Mouse (Mus musculus): ENCODE data around the gene H2-Q4. TPM values are rescaled to one million over a fixed set of nuclear protein-coding genes. Genes with fewer than 3 reads are reported as not detected.
"Not testable (repeated sequence)": the region's sequence is repeated elsewhere in the genome, so short reads cannot be mapped to it uniquely, and the experiment has no call there.

H2-Q4 gene
- 2.1 and 2.5 TPM in 2 replicates for polyA plus RNA-seq (2015; fragmentation: Nextera tagmentation; extraction: Ambion mirVana)

- Histone ChIP-seq H3K9me3 (replicated peaks; ENCODE audit: control insufficient read depth, low read length) (no peaks in the 10 kb centered on the region; the same call in 1 of the 2 replicates), H3K27me3 (ENCODE audit: control insufficient read depth, insufficient read depth, low read depth, low read length) (peaks cover 12% of the 10 kb centered on the region), H3K4me1 (ENCODE audit: control insufficient read depth, low read depth, low read length) (peaks cover 2% of the 10 kb centered on the region; the same call in 1 of the 2 replicates), H3K4me2 (ENCODE audit: low read depth, low read length) (peak within 1 kb of the TSS; percentile 75), H3K27ac (ENCODE audit: low read length) (no peak within 1 kb of the TSS), H3K36me3 (ENCODE audit: control insufficient read depth, insufficient read depth) (no peaks in the 10 kb centered on the region), H3K4me3 (ENCODE audit: low read depth, low read length) (peak within 1 kb of the TSS; percentile 66), H3K9ac (ENCODE audit: low read depth, low read length) (peak within 1 kb of the TSS; percentile 62)
- under 1% methylated on average over 15 of the region's 16 CpGs for WGBS (ENCODE audit: insufficient replicate concordance)
- ATAC-seq (ENCODE audit: low read depth) = peak; percentile 94
These were observed at the start of gene H2-Q4 for GRCm38 (mm10) chr17:35379369-35379728. Gene H2-Q4, plus strand, starts transcription at chr17:35379617.

- not testable (repeated sequence) for H3K4me2 ChIP-seq (ENCODE audit: low read depth, low read length); H3K4me3 ChIP-seq (ENCODE audit: low read depth, low read length); H3K9me3 ChIP-seq (replicated peaks; ENCODE audit: control insufficient read depth, low read length); ATAC-seq (ENCODE audit: low read depth); H3K9ac ChIP-seq (ENCODE audit: low read depth, low read length); H3K27me3 ChIP-seq (ENCODE audit: control insufficient read depth, insufficient read depth, low read depth, low read length); H3K4me1 ChIP-seq (ENCODE audit: control insufficient read depth, low read depth, low read length); H3K27ac ChIP-seq (ENCODE audit: low read length); H3K36me3 ChIP-seq (ENCODE audit: control insufficient read depth, insufficient read depth)
- WGBS (ENCODE audit: insufficient replicate concordance) = 24% methylated on average over 3 of the region's 3 CpGs
These were observed 49.7 kb upstream of the H2-Q4 start for GRCm38 (mm10) chr17:35329714-35330113.

- H3K4me3 ChIP-seq (ENCODE audit: low read depth, low read length); H3K36me3 ChIP-seq (ENCODE audit: control insufficient read depth, insufficient read depth); H3K27ac ChIP-seq (ENCODE audit: low read length); H3K4me1 ChIP-seq (ENCODE audit: control insufficient read depth, low read depth, low read length); H3K27me3 ChIP-seq (ENCODE audit: control insufficient read depth, insufficient read depth, low read depth, low read length); H3K9ac ChIP-seq (ENCODE audit: low read depth, low read length); ATAC-seq (ENCODE audit: low read depth); H3K4me2 ChIP-seq (ENCODE audit: low read depth, low read length); H3K9me3 ChIP-seq (replicated peaks; ENCODE audit: control insufficient read depth, low read length): not testable (repeated sequence)
- WGBS (ENCODE audit: insufficient replicate concordance) = 32% methylated on average over 6 of the region's 6 CpGs
These were observed 47.9 kb upstream of the H2-Q4 start for GRCm38 (mm10) chr17:35331546-35331945.

- no peaks in the 10 kb centered on the region for H3K9me3 ChIP-seq (replicated peaks; ENCODE audit: control insufficient read depth, low read length)
- H3K36me3 ChIP-seq (ENCODE audit: control insufficient read depth, insufficient read depth) = no peaks in the 10 kb centered on the region
- no peak within 1 kb of the TSS for H3K9ac ChIP-seq (ENCODE audit: low read depth, low read length)
- H3K4me2 ChIP-seq (ENCODE audit: low read depth, low read length) = peak within 1 kb of the TSS; percentile 57
- no peaks in the 10 kb centered on the region; the same call in 1 of the 2 replicates for H3K4me1 ChIP-seq (ENCODE audit: control insufficient read depth, low read depth, low read length)
- H3K27me3 ChIP-seq (ENCODE audit: control insufficient read depth, insufficient read depth, low read depth, low read length) = peaks cover 27% of the 10 kb centered on the region
- no peak for ATAC-seq (ENCODE audit: low read depth)
- peak within 1 kb of the TSS; percentile 53 for H3K4me3 ChIP-seq (ENCODE audit: low read depth, low read length)
- 1% methylated on average over 40 of the region's 40 CpGs for WGBS (ENCODE audit: insufficient replicate concordance)
- H3K27ac ChIP-seq (ENCODE audit: low read length) = no peak within 1 kb of the TSS
These were observed 37.2 kb upstream of the H2-Q4 start, which contains the start of gene H2-Q2 for GRCm38 (mm10) chr17:35342071-35342671. Gene H2-Q2, plus strand, starts transcription at chr17:35342242.

GRCm38 (mm10) chr17:35342711-35343476 lies 36.5 kb upstream of the H2-Q4 start:
- Histone ChIP-seq H3K27me3 (ENCODE audit: control insufficient read depth, insufficient read depth, low read depth, low read length) (peaks cover 27% of the 10 kb centered on the region), H3K36me3 (ENCODE audit: control insufficient read depth, insufficient read depth) (no peaks in the 10 kb centered on the region), H3K27ac (ENCODE audit: low read length) (no peak overlapping the region), H3K9me3 (replicated peaks; ENCODE audit: control insufficient read depth, low read length) (no peaks in the 10 kb centered on the region), H3K4me1 (ENCODE audit: control insufficient read depth, low read depth, low read length) (no peaks in the 10 kb centered on the region; the same call in 1 of the 2 replicates), H3K4me3 (ENCODE audit: low read depth, low read length) (peak overlapping the region; percentile 53), H3K9ac (ENCODE audit: low read depth, low read length) (no peak overlapping the region), H3K4me2 (ENCODE audit: low read depth, low read length) (peak overlapping the region; percentile 57)
- WGBS (ENCODE audit: insufficient replicate concordance) = 2% methylated on average over 46 of the region's 46 CpGs
- ATAC-seq (ENCODE audit: low read depth) = peak; percentile 63

GRCm38 (mm10) chr17:35347659-35348058 lies 31.8 kb upstream of the H2-Q4 start:
- H3K4me1 ChIP-seq (ENCODE audit: control insufficient read depth, low read depth, low read length); H3K9ac ChIP-seq (ENCODE audit: low read depth, low read length); H3K36me3 ChIP-seq (ENCODE audit: control insufficient read depth, insufficient read depth); H3K27ac ChIP-seq (ENCODE audit: low read length); ATAC-seq (ENCODE audit: low read depth); H3K9me3 ChIP-seq (replicated peaks; ENCODE audit: control insufficient read depth, low read length); H3K4me2 ChIP-seq (ENCODE audit: low read depth, low read length); H3K4me3 ChIP-seq (ENCODE audit: low read depth, low read length); H3K27me3 ChIP-seq (ENCODE audit: control insufficient read depth, insufficient read depth, low read depth, low read length): not testable (repeated sequence)

GRCm38 (mm10) chr17:35353275-35353674 lies 26.1 kb upstream of the H2-Q4 start:
- WGBS (ENCODE audit: insufficient replicate concordance) = 26% methylated on average over 6 of the region's 6 CpGs
- not testable (repeated sequence) for H3K27me3 ChIP-seq (ENCODE audit: control insufficient read depth, insufficient read depth, low read depth, low read length); H3K9ac ChIP-seq (ENCODE audit: low read depth, low read length); H3K4me3 ChIP-seq (ENCODE audit: low read depth, low read length); H3K27ac ChIP-seq (ENCODE audit: low read length); H3K4me1 ChIP-seq (ENCODE audit: control insufficient read depth, low read depth, low read length); ATAC-seq (ENCODE audit: low read depth); H3K36me3 ChIP-seq (ENCODE audit: control insufficient read depth, insufficient read depth); H3K9me3 ChIP-seq (replicated peaks; ENCODE audit: control insufficient read depth, low read length); H3K4me2 ChIP-seq (ENCODE audit: low read depth, low read length)

- no peak for ATAC-seq (ENCODE audit: low read depth)
- H3K4me1 ChIP-seq (ENCODE audit: control insufficient read depth, low read depth, low read length) = no peaks in the 10 kb centered on the region
- H3K27me3 ChIP-seq (ENCODE audit: control insufficient read depth, insufficient read depth, low read depth, low read length) = peaks cover 4% of the 10 kb centered on the region
- WGBS (ENCODE audit: insufficient replicate concordance) = 52% methylated on average over 2 of the region's 2 CpGs
- no peak overlapping the region for H3K4me2 ChIP-seq (ENCODE audit: low read depth, low read length)
- no peaks in the 10 kb centered on the region for H3K36me3 ChIP-seq (ENCODE audit: control insufficient read depth, insufficient read depth)
- H3K4me3 ChIP-seq (ENCODE audit: low read depth, low read length) = no peak overlapping the region
- H3K9ac ChIP-seq (ENCODE audit: low read depth, low read length) = no peak overlapping the region
- H3K27ac ChIP-seq (ENCODE audit: low read length) = no peak overlapping the region
- H3K9me3 ChIP-seq (replicated peaks; ENCODE audit: control insufficient read depth, low read length) = no peaks in the 10 kb centered on the region
These were observed 25.3 kb upstream of the H2-Q4 start for GRCm38 (mm10) chr17:35354071-35354470.

- ATAC-seq (ENCODE audit: low read depth) = no peak
- Histone ChIP-seq H3K36me3 (ENCODE audit: control insufficient read depth, insufficient read depth) (no peaks in the 10 kb centered on the region), H3K4me2 (ENCODE audit: low read depth, low read length) (no peak overlapping the region), H3K9ac (ENCODE audit: low read depth, low read length) (no peak overlapping the region), H3K4me1 (ENCODE audit: control insufficient read depth, low read depth, low read length) (no peaks in the 10 kb centered on the region; the same call in 1 of the 2 replicates), H3K9me3 (replicated peaks; ENCODE audit: control insufficient read depth, low read length) (no peaks in the 10 kb centered on the region), H3K27ac (ENCODE audit: low read length) (no peak overlapping the region), H3K4me3 (ENCODE audit: low read depth, low read length) (no peak overlapping the region), H3K27me3 (ENCODE audit: control insufficient read depth, insufficient read depth, low read depth, low read length) (peaks cover 12% of the 10 kb centered on the region)
- WGBS (ENCODE audit: insufficient replicate concordance) = 17% methylated on average over 1 of the region's 1 CpGs
These were observed 22.3 kb upstream of the H2-Q4 start for GRCm38 (mm10) chr17:35357086-35357485.
